Mouse (Mus musculus): ENCODE results near the gene Olfr180. TPM values are rescaled to one million over a fixed set of nuclear protein-coding genes. Genes with fewer than 3 reads are reported as not detected.

The Olfr180 gene
- not detected in 2 replicates for polyA plus RNA-seq (2015; fragmentation: Nextera tagmentation; extraction: Ambion mirVana)

GRCm38 (mm10) chr16:58929292-58929691, at the start of gene Olfr180:
TSS of gene Olfr180 (minus strand) at chr16:58929392.
- WGBS (ENCODE audit: insufficient replicate concordance) = 66% methylated on average over 4 of the region's 4 CpGs
- Histone ChIP-seq H3K4me3 (ENCODE audit: low read depth, low read length) (no peak within 1 kb of the TSS), H3K27me3 (ENCODE audit: insufficient read depth, low read length) (no peaks in the 10 kb centered on the region), H3K9me3 (ENCODE audit: low read length) (no peaks in the 10 kb centered on the region), H3K9ac (replicated peaks) (no peak within 1 kb of the TSS), H3K36me3 (replicated peaks; ENCODE audit: insufficient read depth, low read length) (no peaks in the 10 kb centered on the region), H3K27ac (ENCODE audit: low read depth) (no peak within 1 kb of the TSS), H3K4me1 (ENCODE audit: insufficient read depth) (no peaks in the 10 kb centered on the region), H3K4me2 (ENCODE audit: low read depth, low read length) (no peak within 1 kb of the TSS)
- DNase-seq = no peak
- ATAC-seq = no peak
- TF ChIP-seq EP300 (IDR thresholded peaks at IDR 0.05; ENCODE audit: low read depth) (no peak), CTCF (IDR thresholded peaks at IDR 0.05; ENCODE audit: low read depth) (no peak)

- no peaks in the 10 kb centered on the region for H3K4me1 ChIP-seq (ENCODE audit: insufficient read depth)
- H3K27me3 ChIP-seq (ENCODE audit: insufficient read depth, low read length) = no peaks in the 10 kb centered on the region
- TF ChIP-seq CTCF (IDR thresholded peaks at IDR 0.05; ENCODE audit: low read depth) = no peak
- no peak for TF ChIP-seq EP300 (IDR thresholded peaks at IDR 0.05; ENCODE audit: low read depth)
- 46% methylated on average over 1 of the region's 1 CpGs for WGBS (ENCODE audit: insufficient replicate concordance)
- H3K27ac ChIP-seq (ENCODE audit: low read depth) = no peak within 1 kb of the TSS
- no peak within 1 kb of the TSS for H3K9ac ChIP-seq (replicated peaks)
- ATAC-seq (no peak), DNase-seq (no peak)
- H3K36me3 ChIP-seq (replicated peaks; ENCODE audit: insufficient read depth, low read length) = no peaks in the 10 kb centered on the region
- H3K4me2 ChIP-seq (ENCODE audit: low read depth, low read length) = no peak within 1 kb of the TSS
- H3K9me3 ChIP-seq (ENCODE audit: low read length) = no peaks in the 10 kb centered on the region
- H3K4me3 ChIP-seq (ENCODE audit: low read depth, low read length) = no peak within 1 kb of the TSS
Measured at GRCm38 (mm10) chr16:58928655-58929054, 537 bp downstream of the Olfr180 start, which contains the start of gene Olfr181. TSS of gene Olfr181 (minus strand) at chr16:58928755.

- 75% methylated on average over 3 of the region's 3 CpGs for WGBS (ENCODE audit: insufficient replicate concordance)
- H3K9me3 ChIP-seq (ENCODE audit: low read length) = no peaks in the 10 kb centered on the region
- no peak within 1 kb of the TSS for H3K9ac ChIP-seq (replicated peaks)
- no peaks in the 10 kb centered on the region for H3K4me1 ChIP-seq (ENCODE audit: insufficient read depth)
- no peak within 1 kb of the TSS for H3K4me3 ChIP-seq (ENCODE audit: low read depth, low read length)
- ATAC-seq = no peak
- H3K4me2 ChIP-seq (ENCODE audit: low read depth, low read length) = no peak within 1 kb of the TSS
- no peaks in the 10 kb centered on the region for H3K27me3 ChIP-seq (ENCODE audit: insufficient read depth, low read length)
- no peak within 1 kb of the TSS for H3K27ac ChIP-seq (ENCODE audit: low read depth)
- DNase-seq = no peak
- H3K36me3 ChIP-seq (replicated peaks; ENCODE audit: insufficient read depth, low read length) = no peaks in the 10 kb centered on the region
- no peak for TF ChIP-seq EP300 (IDR thresholded peaks at IDR 0.05; ENCODE audit: low read depth)
Measured at GRCm38 (mm10) chr16:58891963-58892362, 37.2 kb downstream of the Olfr180 start, which contains the start of gene Olfr178. TSS of gene Olfr178 (minus strand) at chr16:58892063.

- no peak overlapping the region for H3K4me3 ChIP-seq (ENCODE audit: low read depth, low read length)
- H3K27ac ChIP-seq (ENCODE audit: low read depth) = no peak overlapping the region
- no peaks in the 10 kb centered on the region for H3K36me3 ChIP-seq (replicated peaks; ENCODE audit: insufficient read depth, low read length)
- no peak for ATAC-seq
- no peaks in the 10 kb centered on the region for H3K4me1 ChIP-seq (ENCODE audit: insufficient read depth)
- no peaks in the 10 kb centered on the region for H3K27me3 ChIP-seq (ENCODE audit: insufficient read depth, low read length)
- no peak overlapping the region for H3K9ac ChIP-seq (replicated peaks)
- TF ChIP-seq EP300 (IDR thresholded peaks at IDR 0.05; ENCODE audit: low read depth) (no peak), CTCF (IDR thresholded peaks at IDR 0.05; ENCODE audit: low read depth) (no peak)
- 91% methylated on average over 2 of the region's 2 CpGs for WGBS (ENCODE audit: insufficient replicate concordance)
- no peak overlapping the region for H3K4me2 ChIP-seq (ENCODE audit: low read depth, low read length)
- DNase-seq = no peak
- H3K9me3 ChIP-seq (ENCODE audit: low read length) = no peaks in the 10 kb centered on the region
Measured at GRCm38 (mm10) chr16:58884416-58884815, 44.8 kb downstream of the Olfr180 start.

- no peaks in the 10 kb centered on the region for H3K9me3 ChIP-seq (ENCODE audit: low read length)
- H3K4me1 ChIP-seq (ENCODE audit: insufficient read depth) = no peaks in the 10 kb centered on the region
- H3K27ac ChIP-seq (ENCODE audit: low read depth) = no peak within 1 kb of the TSS
- ATAC-seq (no peak), DNase-seq (no peak)
- no peak within 1 kb of the TSS for H3K4me2 ChIP-seq (ENCODE audit: low read depth, low read length)
- H3K4me3 ChIP-seq (ENCODE audit: low read depth, low read length) = no peak within 1 kb of the TSS
- no peaks in the 10 kb centered on the region for H3K36me3 ChIP-seq (replicated peaks; ENCODE audit: insufficient read depth, low read length)
- no peak within 1 kb of the TSS for H3K9ac ChIP-seq (replicated peaks)
- TF ChIP-seq EP300 (IDR thresholded peaks at IDR 0.05; ENCODE audit: low read depth) (no peak), CTCF (IDR thresholded peaks at IDR 0.05; ENCODE audit: low read depth) (no peak)
- WGBS (ENCODE audit: insufficient replicate concordance) = 52% methylated on average over 1 of the region's 1 CpGs
- no peaks in the 10 kb centered on the region for H3K27me3 ChIP-seq (ENCODE audit: insufficient read depth, low read length)
Measured at GRCm38 (mm10) chr16:58874668-58875067, 54.5 kb downstream of the Olfr180 start, which contains the start of gene Olfr177. TSS of gene Olfr177 (minus strand) at chr16:58874768.

Other genes with a start within 250 kb of the Olfr180 start
- gene Gpr15, start 210.3 kb downstream of the Olfr180 start, polyA plus RNA-seq (2015; fragmentation: Nextera tagmentation; extraction: Ambion mirVana) = 0.11 TPM in 1 of 2 replicates, not detected in the other
- 23.8 and 28.4 TPM in 2 replicates for gene Cldnd1, start 201.5 kb downstream of the Olfr180 start, polyA plus RNA-seq (2015; fragmentation: Nextera tagmentation; extraction: Ambion mirVana)
- gene Olfr172, start 166.2 kb downstream of the Olfr180 start, polyA plus RNA-seq (2015; fragmentation: Nextera tagmentation; extraction: Ambion mirVana) = not detected in 2 replicates
- gene Olfr173, start 129.1 kb downstream of the Olfr180 start, polyA plus RNA-seq (2015; fragmentation: Nextera tagmentation; extraction: Ambion mirVana) = not detected in 2 replicates
- gene Olfr175-ps1, start 102.6 kb downstream of the Olfr180 start, polyA plus RNA-seq (2015; fragmentation: Nextera tagmentation; extraction: Ambion mirVana) = not detected in 2 replicates
- gene Olfr177, start 54.6 kb downstream of the Olfr180 start, polyA plus RNA-seq (2015; fragmentation: Nextera tagmentation; extraction: Ambion mirVana) = not detected in 2 replicates
- gene Olfr178, start 37.3 kb downstream of the Olfr180 start, polyA plus RNA-seq (2015; fragmentation: Nextera tagmentation; extraction: Ambion mirVana) = not detected in 2 replicates
- gene Olfr181, start 637 bp downstream of the Olfr180 start, polyA plus RNA-seq (2015; fragmentation: Nextera tagmentation; extraction: Ambion mirVana) = not detected in 2 replicates
- gene Olfr183, start 66.0 kb upstream of the Olfr180 start, polyA plus RNA-seq (2015; fragmentation: Nextera tagmentation; extraction: Ambion mirVana) = not detected in 2 replicates
- gene Olfr186, start 100.9 kb upstream of the Olfr180 start, polyA plus RNA-seq (2015; fragmentation: Nextera tagmentation; extraction: Ambion mirVana) = not detected in 2 replicates
- gene Olfr187, start 110.4 kb upstream of the Olfr180 start, polyA plus RNA-seq (2015; fragmentation: Nextera tagmentation; extraction: Ambion mirVana) = not detected in 2 replicates
- not detected in 2 replicates for gene Olfr190, start 148.6 kb upstream of the Olfr180 start, polyA plus RNA-seq (2015; fragmentation: Nextera tagmentation; extraction: Ambion mirVana)
- not detected in 2 replicates for gene Olfr191, start 160.4 kb upstream of the Olfr180 start, polyA plus RNA-seq (2015; fragmentation: Nextera tagmentation; extraction: Ambion mirVana)
- not detected in 2 replicates for gene Olfr193, start 182.5 kb upstream of the Olfr180 start, polyA plus RNA-seq (2015; fragmentation: Nextera tagmentation; extraction: Ambion mirVana)
- gene Olfr194, start 191.7 kb upstream of the Olfr180 start, polyA plus RNA-seq (2015; fragmentation: Nextera tagmentation; extraction: Ambion mirVana) = not detected in 2 replicates
- gene Olfr195, start 217.7 kb upstream of the Olfr180 start, polyA plus RNA-seq (2015; fragmentation: Nextera tagmentation; extraction: Ambion mirVana) = not detected in 2 replicates
- not detected in 2 replicates for gene Olfr196, start 241.1 kb upstream of the Olfr180 start, polyA plus RNA-seq (2015; fragmentation: Nextera tagmentation; extraction: Ambion mirVana)